Mouse (Mus musculus) embryonic facial prominence, embryonic 14.5 days (tissue): Measurements from ENCODE around the gene Tank. TPM values are rescaled to one million over a fixed set of nuclear protein-coding genes. Genes with fewer than 3 reads are reported as not detected.
A peak's percentile ranks its signal among the peaks of the same experiment; 100 is the strongest.

Source experiments
- ATAC-seq: fragments of 200-750 bp; cut with Nextera tagmentation; 2 replicates; pipeline ENCODE4 v1.8.0; 2017; ENCODE audit warnings: low read depth, moderate number of reproducible peaks, moderate TSS enrichment
- DNase-seq: peaks from one replicate; pipeline ENCODE4 v3.0.0-alpha.2; 2015; ENCODE audit warnings: low spot score
- H3K27ac ChIP-seq: fragments of 300-500 bp; sonication (generic); replicated peaks from 2 replicates; pipeline ENCODE4 v1.5.1; 2014; ENCODE audit warnings: low read depth, mild to moderate bottlenecking, low read length, moderate library complexity
- H3K27me3 ChIP-seq: fragments of 300-500 bp; sonication (generic); replicated peaks from 2 replicates; pipeline ENCODE4 v1.6.1; 2014; ENCODE audit warnings: low read length; ENCODE audit not compliant: control insufficient read depth, insufficient read depth
- H3K36me3 ChIP-seq: fragments of 300-500 bp; sonication (generic); 2 replicates; pipeline ENCODE4 v1.6.1; 2014; ENCODE audit warnings: low read length, mixed read lengths; ENCODE audit not compliant: control insufficient read depth, insufficient read depth
- H3K4me1 ChIP-seq: fragments of 300-500 bp; sonication (generic); 2 replicates; pipeline ENCODE4 v1.6.1; 2014; ENCODE audit warnings: antibody characterized with exemption, low read length; ENCODE audit not compliant: control insufficient read depth, insufficient read depth
- H3K4me2 ChIP-seq: fragments of 300-500 bp; sonication (generic); 2 replicates; pipeline ENCODE4 v1.6.1; 2014; ENCODE audit warnings: low read depth, mild to moderate bottlenecking, low read length, moderate library complexity, mixed read lengths
- H3K4me3 ChIP-seq: fragments of 300-500 bp; sonication (generic); 2 replicates; pipeline ENCODE4 v1.5.1; 2014; ENCODE audit warnings: low read depth, mild to moderate bottlenecking, low read length
- H3K9ac ChIP-seq: fragments of 300-500 bp; sonication (generic); 2 replicates; pipeline ENCODE4 v1.6.1; 2014; ENCODE audit warnings: low read depth, mild to moderate bottlenecking, low read length, moderate library complexity, mixed read lengths
- H3K9me3 ChIP-seq: fragments of 300-500 bp; sonication (generic); 2 replicates; pipeline ENCODE4 v1.6.1; 2016; ENCODE audit warnings: low read length; ENCODE audit not compliant: control insufficient read depth
- WGBS: fragments of 180-500 bp; shearing (Covaris S2); extraction: QIAGEN DNeasy Blood & Tissue Kit; methylation state at CpG from one replicate; pipeline ENCODE4 v1.1.7; 2014; 5-methylcytosine and 5-hydroxymethylcytosine counted together
- polyA plus RNA-seq: library from polyadenylated mRNA; unstranded; fragments of >200 nt; fragmentation: Nextera tagmentation; extraction: Ambion mirVana; gene quantifications from 2 replicates; pipeline ENCODE4 v1.2.1, GENCODE M21; 2014

Tank gene
- polyA plus RNA-seq, 1 experiment from 2014 or later: 35.1 TPM

- Histone ChIP-seq H3K4me2 (no peak overlapping the region), H3K4me3 (no peak overlapping the region), H3K4me1 (no peaks in the 10 kb centered on the region), H3K27ac (no peak overlapping the region), H3K9ac (no peak overlapping the region), H3K9me3 (no peaks in the 10 kb centered on the region), H3K27me3 (no peaks in the 10 kb centered on the region), H3K36me3 (no peaks in the 10 kb centered on the region)
- ATAC-seq: no peak
- DNase-seq: no peak
- WGBS: 75% methylated on average over 7 of the region's 7 CpGs
Measured at GRCm38 (mm10) chr2:61555367-61555766, 23.0 kb upstream of the Tank start.

DNA sequence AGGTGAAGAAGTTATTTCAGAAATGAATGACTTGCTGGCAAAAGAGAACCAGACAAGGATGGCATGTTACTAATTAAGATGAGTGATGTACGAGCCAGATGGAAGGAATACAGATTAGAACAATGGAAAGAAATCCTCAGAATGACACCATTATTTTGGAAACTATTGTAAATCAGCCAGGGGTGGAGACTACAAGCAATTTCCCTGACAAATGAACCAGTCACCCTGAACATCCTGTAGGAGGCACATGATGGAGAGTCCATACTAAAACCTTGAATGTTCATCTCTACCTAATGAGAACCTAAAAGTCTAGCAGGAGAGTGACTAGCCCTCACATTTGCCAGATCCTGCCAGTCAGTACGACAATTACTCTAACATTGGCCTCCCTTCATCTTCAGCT is 22.6 kb upstream of the Tank start:
- WGBS: 60% methylated on average over 2 of the region's 2 CpGs
- no peaks in the 10 kb centered on the region for H3K4me1 ChIP-seq
- no peak overlapping the region for H3K4me3 ChIP-seq
- H3K4me2 ChIP-seq: no peak overlapping the region
- no peak overlapping the region for H3K27ac ChIP-seq
- no peaks in the 10 kb centered on the region for H3K9me3 ChIP-seq
- DNase-seq (no peak), ATAC-seq (no peak)
- no peaks in the 10 kb centered on the region for H3K36me3 ChIP-seq
- no peaks in the 10 kb centered on the region for H3K27me3 ChIP-seq
- H3K9ac ChIP-seq: no peak overlapping the region

DNA sequence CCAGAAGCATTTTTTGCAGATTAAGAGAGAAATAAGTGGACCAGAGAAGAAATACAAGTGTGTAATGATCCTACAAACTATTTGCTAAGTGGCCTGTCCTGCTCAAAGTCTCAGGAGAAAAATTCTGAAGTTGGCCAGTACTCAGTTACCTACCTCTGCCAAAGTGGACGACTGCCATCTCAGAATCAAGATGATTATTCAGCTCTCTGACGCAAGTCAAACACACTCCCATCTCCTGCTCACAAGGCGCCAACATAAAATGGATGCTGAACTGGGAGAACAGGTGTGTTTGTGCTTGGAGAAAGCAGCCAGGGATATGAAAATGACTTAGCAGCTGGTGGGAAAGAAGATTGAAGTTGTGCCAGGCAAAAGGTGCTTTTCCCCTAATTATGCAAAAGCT is 21.7 kb upstream of the Tank start:
- DNase-seq (no peak), ATAC-seq (no peak)
- Histone ChIP-seq H3K36me3 (no peaks in the 10 kb centered on the region), H3K27me3 (no peaks in the 10 kb centered on the region), H3K9ac (no peak overlapping the region), H3K4me1 (no peaks in the 10 kb centered on the region), H3K4me2 (no peak overlapping the region), H3K4me3 (no peak overlapping the region), H3K27ac (no peak overlapping the region), H3K9me3 (no peaks in the 10 kb centered on the region)
- WGBS: 73% methylated on average over 3 of the region's 3 CpGs

- Histone ChIP-seq H3K4me1 (no peaks in the 10 kb centered on the region), H3K27me3 (no peaks in the 10 kb centered on the region), H3K4me3 (no peak overlapping the region), H3K9me3 (no peaks in the 10 kb centered on the region), H3K36me3 (no peaks in the 10 kb centered on the region), H3K4me2 (no peak overlapping the region), H3K27ac (no peak overlapping the region), H3K9ac (no peak overlapping the region)
- 80% methylated on average over 5 of the region's 5 CpGs for WGBS
- ATAC-seq (no peak), DNase-seq (no peak)
Measured at GRCm38 (mm10) chr2:61557848-61558471, 20.4 kb upstream of the Tank start.

DNA sequence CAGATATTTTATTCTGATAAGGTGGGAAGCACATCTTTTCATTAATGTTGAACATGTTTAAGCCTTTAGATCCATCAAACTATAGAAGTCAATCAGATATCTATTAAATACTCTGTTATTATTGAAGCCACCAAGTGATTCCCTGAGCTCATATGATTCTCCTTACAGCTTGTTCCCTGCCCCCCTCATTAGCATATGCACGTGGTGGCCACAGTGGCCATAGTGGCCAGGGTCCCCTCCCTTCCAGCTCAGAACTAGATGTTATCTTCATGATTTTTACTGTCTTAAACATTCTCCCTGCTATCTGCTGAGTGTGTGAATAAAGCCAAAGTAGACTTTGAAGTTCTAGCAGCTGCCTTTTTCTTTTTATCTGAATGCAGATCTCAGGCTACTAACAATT is 17.3 kb upstream of the Tank start:
- 3% methylated on average over 1 of the region's 1 CpGs for WGBS
- no peak for ATAC-seq

GRCm38 (mm10) chr2:61563202-61563601 is 15.2 kb upstream of the Tank start:
- ATAC-seq: no peak
- no peak overlapping the region for H3K4me2 ChIP-seq

More for the DNA sequence above, 17.3 kb upstream of the Tank start:
- no peak overlapping the region for H3K9ac ChIP-seq
- no peak overlapping the region for H3K4me3 ChIP-seq
- H3K4me1 ChIP-seq: no peaks in the 10 kb centered on the region
- H3K27ac ChIP-seq: no peak overlapping the region
- no peaks in the 10 kb centered on the region for H3K27me3 ChIP-seq
- no peak overlapping the region for H3K4me2 ChIP-seq
- no peak for DNase-seq
- H3K9me3 ChIP-seq: no peaks in the 10 kb centered on the region
- no peaks in the 10 kb centered on the region for H3K36me3 ChIP-seq

DNA sequence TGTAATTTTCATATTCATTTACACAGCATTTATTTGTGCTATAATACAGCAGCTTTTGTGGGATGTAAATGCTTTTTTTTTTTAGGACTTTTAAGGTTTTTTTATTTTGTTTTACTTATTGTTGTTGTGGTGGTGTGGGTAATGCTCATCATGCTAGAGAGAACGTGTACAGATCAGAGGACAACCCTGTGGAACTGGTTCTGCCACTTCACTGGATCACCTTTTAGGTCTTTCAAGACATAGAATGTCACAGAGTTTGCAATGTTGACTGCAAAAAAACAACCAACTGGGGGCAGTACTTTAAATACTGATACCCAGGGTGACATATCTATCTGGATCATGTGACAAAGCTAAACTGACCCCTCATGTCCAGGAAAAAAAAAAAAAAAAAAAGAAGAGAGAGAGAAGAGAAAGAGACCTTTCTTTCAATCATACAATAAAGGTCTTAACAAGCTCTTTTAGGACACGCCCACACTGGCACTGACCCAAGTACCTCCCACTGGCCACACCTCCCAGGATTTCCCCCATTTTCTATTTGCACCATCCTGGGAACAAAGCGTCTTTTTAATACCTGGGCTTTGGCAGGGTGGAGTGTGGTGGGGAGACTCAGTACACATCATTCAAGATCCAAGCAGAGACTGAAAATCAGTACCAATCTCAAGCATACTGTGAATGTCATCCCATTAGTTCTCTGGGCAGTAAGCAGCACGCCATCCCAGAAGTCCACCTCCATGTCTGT is 11.2 kb upstream of the Tank start:
- Histone ChIP-seq H3K36me3 (no peaks in the 10 kb centered on the region), H3K9ac (no peak overlapping the region), H3K4me2 (no peak overlapping the region), H3K4me1 (no peaks in the 10 kb centered on the region), H3K27me3 (no peaks in the 10 kb centered on the region), H3K9me3 (no peaks in the 10 kb centered on the region), H3K27ac (no peak overlapping the region), H3K4me3 (no peak overlapping the region)
- WGBS: 68% methylated on average over 4 of the region's 4 CpGs
- DNase-seq (peak; percentile 74), ATAC-seq (peak; percentile 47; the same call in 1 of the 2 replicates)

More at GRCm38 (mm10) chr2:61563202-61563601, 15.2 kb upstream of the Tank start:
- Histone ChIP-seq H3K4me3 (no peak overlapping the region), H3K4me1 (no peaks in the 10 kb centered on the region), H3K9me3 (no peaks in the 10 kb centered on the region), H3K27me3 (no peaks in the 10 kb centered on the region), H3K9ac (no peak overlapping the region), H3K27ac (no peak overlapping the region), H3K36me3 (no peaks in the 10 kb centered on the region)
- 81% methylated on average over 6 of the region's 6 CpGs for WGBS
- DNase-seq: no peak

GRCm38 (mm10) chr2:61569181-61569580 is 9.2 kb upstream of the Tank start:
- no peaks in the 10 kb centered on the region for H3K36me3 ChIP-seq
- no peak overlapping the region for H3K27ac ChIP-seq

More at GRCm38 (mm10) chr2:61569181-61569580, 9.2 kb upstream of the Tank start:
- DNase-seq: peak; percentile 35
- WGBS: 78% methylated on average over 6 of the region's 6 CpGs
- Histone ChIP-seq H3K4me3 (no peak overlapping the region), H3K27me3 (no peaks in the 10 kb centered on the region), H3K4me1 (no peaks in the 10 kb centered on the region), H3K9ac (no peak overlapping the region), H3K4me2 (no peak overlapping the region), H3K9me3 (no peaks in the 10 kb centered on the region)
- no peak for ATAC-seq
